Mouse (Mus musculus) layer of hippocampus, postnatal 36 days (tissue): ENCODE data around the gene Cdkn2aip. TPM values are rescaled to one million over a fixed set of nuclear protein-coding genes. Genes with fewer than 3 reads are reported as not detected.

Experiments used
- total RNA-seq, 2 experiments: library from RNA; stranded (reverse); gene quantifications; 2 replicates each; pipeline ENCODE4 v1.2.3; 2021

Gene Cdkn2aip
- total RNA-seq, 2 experiments from 2014 or later: 16.6 to 17.3 TPM

Other genes starting within 250 kb of the Cdkn2aip start
- 10 to 100 TPM; 54.2 to 55.3 TPM for gene Trappc11, start 180.5 kb downstream of the Cdkn2aip start, total RNA-seq
- gene Rwdd4a, start 180.3 kb downstream of the Cdkn2aip start, total RNA-seq: 10 to 100 TPM; 32.1 to 32.9 TPM
- 10 to 100 TPM; 33.5 to 37.0 TPM for gene Ing2, start 38.4 kb downstream of the Cdkn2aip start, total RNA-seq
- not detected for gene Cldn24, start 108.2 kb upstream of the Cdkn2aip start, total RNA-seq
- 1 to 10 TPM; 2.8 to 4.2 TPM for gene Cldn22, start 110.5 kb upstream of the Cdkn2aip start, total RNA-seq